Mouse (Mus musculus): ENCODE measurements around the gene Olfr270. TPM values are rescaled to one million over a fixed set of nuclear protein-coding genes. Genes with fewer than 3 reads are reported as not detected.

Gene Olfr270
- polyA plus RNA-seq, 1 experiment: not detected

DNA sequence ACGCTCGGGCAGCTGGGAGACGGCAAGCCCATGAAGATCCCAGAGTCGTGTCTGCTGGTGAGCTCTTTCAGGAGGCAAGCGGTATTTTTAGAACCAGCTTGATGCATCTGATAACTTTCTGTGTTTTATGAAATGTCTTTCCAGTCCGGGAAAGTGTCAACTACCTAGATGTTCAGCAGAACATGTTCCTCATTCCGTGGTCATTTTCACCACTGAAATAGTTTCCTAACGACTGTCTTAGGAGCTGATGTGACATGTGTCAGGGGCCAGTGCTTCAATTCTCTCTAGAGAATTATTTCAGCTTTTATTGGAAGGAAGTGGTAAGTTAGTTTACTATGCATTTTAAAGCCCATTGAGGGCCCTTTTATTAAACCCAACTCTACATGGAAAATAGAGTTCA is 35.8 kb downstream of the Olfr270 start:
- TF ChIP-seq POLR2A (IDR thresholded peaks at IDR 0.05; ENCODE audit: insufficient read depth, low read length) (no peak), CTCF (IDR thresholded peaks at IDR 0.05; ENCODE audit: low read depth, low read length) (no peak), EP300 (IDR thresholded peaks at IDR 0.05; ENCODE audit: insufficient read depth, low read depth, low read length) (no peak)
- no peaks in the 10 kb centered on the region for H3K27me3 ChIP-seq (ENCODE audit: control insufficient read depth, insufficient read depth, low read length, poor library complexity, severe bottlenecking)
- no peak overlapping the region for H3K9ac ChIP-seq (ENCODE audit: low read depth, poor library complexity, severe bottlenecking)

DNA sequence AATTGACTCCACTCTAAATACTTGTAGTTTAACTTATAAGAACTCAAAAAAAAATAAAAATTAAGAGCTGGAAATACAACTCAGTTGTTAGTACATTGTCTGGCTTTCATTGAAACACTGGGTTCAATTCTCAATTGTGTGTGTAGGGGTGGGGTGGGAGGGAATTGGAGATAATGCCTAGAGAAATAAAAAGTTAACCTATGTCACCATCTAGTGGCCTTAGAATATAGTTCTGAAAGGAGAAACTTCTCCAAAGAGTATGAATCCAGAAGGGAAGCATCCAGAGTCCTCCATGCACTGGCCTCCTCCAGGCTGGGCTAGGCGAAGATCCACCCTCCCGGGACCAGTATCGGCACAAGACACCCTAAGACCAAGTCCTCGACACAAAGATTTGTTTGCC is 44.8 kb downstream of the Olfr270 start:
- Histone ChIP-seq H3K27ac (ENCODE audit: insufficient read depth, low read length) (no peak overlapping the region), H3K36me3 (ENCODE audit: control insufficient read depth, insufficient read depth, low read length, poor library complexity, severe bottlenecking) (no peaks in the 10 kb centered on the region)
- TF ChIP-seq CTCF (IDR thresholded peaks at IDR 0.05; ENCODE audit: low read depth, low read length) (no peak), POLR2A (IDR thresholded peaks at IDR 0.05; ENCODE audit: insufficient read depth, low read length) (no peak), EP300 (IDR thresholded peaks at IDR 0.05; ENCODE audit: insufficient read depth, low read depth, low read length) (no peak)

More for the DNA sequence above, 35.8 kb downstream of the Olfr270 start:
- Histone ChIP-seq H3K9me3 (replicated peaks; ENCODE audit: control insufficient read depth, insufficient read depth, low read length, poor library complexity, severe bottlenecking) (no peaks in the 10 kb centered on the region), H3K4me3 (ENCODE audit: low read depth, low read length) (no peak overlapping the region), H3K27ac (ENCODE audit: insufficient read depth, low read length) (no peak overlapping the region), H3K4me1 (ENCODE audit: control insufficient read depth, insufficient read depth, low read length) (no peaks in the 10 kb centered on the region), H3K36me3 (ENCODE audit: control insufficient read depth, insufficient read depth, low read length, poor library complexity, severe bottlenecking) (no peaks in the 10 kb centered on the region)

DNA sequence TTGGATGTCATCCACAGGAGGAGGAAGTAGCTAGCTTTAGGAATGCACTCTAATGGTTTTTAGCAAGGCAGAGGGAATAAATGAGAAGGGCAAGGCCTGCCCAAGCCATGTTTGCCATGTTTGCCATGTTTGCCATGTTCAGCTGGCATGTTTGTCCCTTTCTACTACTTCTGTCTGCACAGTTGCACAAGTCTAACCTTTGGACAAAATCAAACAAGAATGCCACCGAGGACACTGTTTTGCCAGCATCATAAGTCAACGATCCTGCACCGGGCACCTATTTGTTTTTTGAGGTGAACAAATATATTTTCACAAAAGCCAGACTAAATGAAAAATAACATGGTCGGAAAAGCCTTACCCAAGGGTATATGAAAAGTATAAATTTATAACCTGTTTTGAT is 45.5 kb downstream of the Olfr270 start:
- no peak for TF ChIP-seq EP300 (IDR thresholded peaks at IDR 0.05; ENCODE audit: insufficient read depth, low read depth, low read length)
- TF ChIP-seq POLR2A (IDR thresholded peaks at IDR 0.05; ENCODE audit: insufficient read depth, low read length): no peak
- TF ChIP-seq CTCF (IDR thresholded peaks at IDR 0.05; ENCODE audit: low read depth, low read length): no peak
- H3K27me3 ChIP-seq (ENCODE audit: control insufficient read depth, insufficient read depth, low read length, poor library complexity, severe bottlenecking): no peaks in the 10 kb centered on the region
- no peak overlapping the region for H3K9ac ChIP-seq (ENCODE audit: low read depth, poor library complexity, severe bottlenecking)
- H3K27ac ChIP-seq (ENCODE audit: insufficient read depth, low read length): no peak overlapping the region
- H3K4me3 ChIP-seq (ENCODE audit: low read depth, low read length): no peak overlapping the region
- no peaks in the 10 kb centered on the region for H3K36me3 ChIP-seq (ENCODE audit: control insufficient read depth, insufficient read depth, low read length, poor library complexity, severe bottlenecking)
- peaks cover 3% of the 10 kb centered on the region; the same call in 1 of the 2 replicates for H3K9me3 ChIP-seq (replicated peaks; ENCODE audit: control insufficient read depth, insufficient read depth, low read length, poor library complexity, severe bottlenecking)
- no peaks in the 10 kb centered on the region for H3K4me1 ChIP-seq (ENCODE audit: control insufficient read depth, insufficient read depth, low read length)

More for the DNA sequence above, 44.8 kb downstream of the Olfr270 start:
- H3K27me3 ChIP-seq (ENCODE audit: control insufficient read depth, insufficient read depth, low read length, poor library complexity, severe bottlenecking): no peaks in the 10 kb centered on the region
- H3K9ac ChIP-seq (ENCODE audit: low read depth, poor library complexity, severe bottlenecking): no peak overlapping the region
- no peaks in the 10 kb centered on the region for H3K4me1 ChIP-seq (ENCODE audit: control insufficient read depth, insufficient read depth, low read length)
- no peak overlapping the region for H3K4me3 ChIP-seq (ENCODE audit: low read depth, low read length)
- peaks cover 3% of the 10 kb centered on the region; the same call in 1 of the 2 replicates for H3K9me3 ChIP-seq (replicated peaks; ENCODE audit: control insufficient read depth, insufficient read depth, low read length, poor library complexity, severe bottlenecking)

DNA sequence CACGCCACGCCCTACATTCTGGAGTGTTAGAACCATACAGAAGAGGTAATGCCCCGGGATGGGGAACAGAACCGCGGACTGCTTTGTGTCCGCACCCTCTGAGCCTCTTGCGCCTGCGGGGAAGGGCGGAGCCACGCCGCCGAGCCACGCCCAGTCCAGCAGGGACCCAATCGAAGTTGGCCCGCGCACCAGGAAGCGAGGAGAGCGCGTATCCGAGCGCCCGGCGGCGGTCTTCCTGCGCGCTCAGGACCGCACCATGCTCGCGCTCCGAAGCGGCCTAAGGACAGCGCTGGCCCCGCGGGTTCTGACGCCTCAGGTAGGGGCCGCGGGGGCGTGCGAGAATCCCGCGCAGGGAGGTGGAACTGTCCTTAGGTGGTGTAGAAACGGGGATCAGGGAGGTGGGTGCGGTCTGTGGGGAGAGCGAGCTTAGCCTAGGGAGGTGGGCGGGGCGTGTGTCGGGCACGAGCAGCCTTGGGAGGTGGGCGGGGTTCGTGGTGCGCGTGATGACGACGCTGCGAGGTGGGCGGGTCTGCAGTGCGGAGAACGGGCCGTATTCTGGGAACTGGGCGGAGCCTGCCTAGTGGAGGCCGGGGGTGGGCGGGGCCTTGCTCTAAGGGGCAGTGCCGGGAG is 47.5 kb downstream of the Olfr270 start, which contains the start of gene Nipsnap3b:
Nipsnap3b (plus strand) TSS at position 149 of the 630 bp plus-strand sequence.
- Histone ChIP-seq H3K27me3 (ENCODE audit: control insufficient read depth, insufficient read depth, low read length, poor library complexity, severe bottlenecking) (no peaks in the 10 kb centered on the region), H3K9me3 (replicated peaks; ENCODE audit: control insufficient read depth, insufficient read depth, low read length, poor library complexity, severe bottlenecking) (peaks cover 11% of the 10 kb centered on the region), H3K27ac (ENCODE audit: insufficient read depth, low read length) (no peak within 1 kb of the TSS), H3K4me1 (ENCODE audit: control insufficient read depth, insufficient read depth, low read length) (no peaks in the 10 kb centered on the region), H3K4me3 (ENCODE audit: low read depth, low read length) (peak within 1 kb of the TSS; percentile 87), H3K9ac (ENCODE audit: low read depth, poor library complexity, severe bottlenecking) (peak within 1 kb of the TSS; percentile 59), H3K36me3 (ENCODE audit: control insufficient read depth, insufficient read depth, low read length, poor library complexity, severe bottlenecking) (peaks cover 2% of the 10 kb centered on the region; the same call in 1 of the 2 replicates)
- TF ChIP-seq CTCF (IDR thresholded peaks at IDR 0.05; ENCODE audit: low read depth, low read length) (no peak), POLR2A (IDR thresholded peaks at IDR 0.05; ENCODE audit: insufficient read depth, low read length) (peak; percentile 65), EP300 (IDR thresholded peaks at IDR 0.05; ENCODE audit: insufficient read depth, low read depth, low read length) (peak; percentile 49; the same call in 1 of the 2 replicates)

DNA sequence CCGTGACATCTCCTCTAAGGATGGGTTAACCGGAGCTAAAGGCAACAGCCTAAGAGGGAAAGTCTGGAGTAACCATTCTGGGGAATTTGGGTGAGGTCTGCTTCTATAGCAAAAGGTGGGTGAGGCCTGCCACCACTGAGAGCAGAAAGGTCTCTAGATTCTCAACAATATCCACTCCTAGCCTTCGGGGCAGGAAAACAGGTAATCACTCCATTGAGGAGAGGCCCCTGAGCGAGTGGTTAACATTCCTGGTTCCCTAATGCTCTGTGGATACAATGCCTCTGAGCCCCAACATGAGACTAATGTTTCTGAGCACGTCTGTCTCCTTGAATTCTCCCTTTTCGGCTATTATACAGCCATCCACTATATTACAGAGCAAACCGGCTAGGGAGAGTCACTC is 50.1 kb downstream of the Olfr270 start:
- Histone ChIP-seq H3K27ac (ENCODE audit: insufficient read depth, low read length) (no peak overlapping the region), H3K4me1 (ENCODE audit: control insufficient read depth, insufficient read depth, low read length) (no peaks in the 10 kb centered on the region), H3K36me3 (ENCODE audit: control insufficient read depth, insufficient read depth, low read length, poor library complexity, severe bottlenecking) (peaks cover 11% of the 10 kb centered on the region), H3K4me3 (ENCODE audit: low read depth, low read length) (no peak overlapping the region), H3K27me3 (ENCODE audit: control insufficient read depth, insufficient read depth, low read length, poor library complexity, severe bottlenecking) (no peaks in the 10 kb centered on the region), H3K9ac (ENCODE audit: low read depth, poor library complexity, severe bottlenecking) (no peak overlapping the region), H3K9me3 (replicated peaks; ENCODE audit: control insufficient read depth, insufficient read depth, low read length, poor library complexity, severe bottlenecking) (peaks cover 13% of the 10 kb centered on the region)
- no peak for TF ChIP-seq CTCF (IDR thresholded peaks at IDR 0.05; ENCODE audit: low read depth, low read length)
- TF ChIP-seq POLR2A (IDR thresholded peaks at IDR 0.05; ENCODE audit: insufficient read depth, low read length): no peak
- TF ChIP-seq EP300 (IDR thresholded peaks at IDR 0.05; ENCODE audit: insufficient read depth, low read depth, low read length): 0 out of 2 replicates have a peak, but pooled peaks have one; percentile 22

DNA sequence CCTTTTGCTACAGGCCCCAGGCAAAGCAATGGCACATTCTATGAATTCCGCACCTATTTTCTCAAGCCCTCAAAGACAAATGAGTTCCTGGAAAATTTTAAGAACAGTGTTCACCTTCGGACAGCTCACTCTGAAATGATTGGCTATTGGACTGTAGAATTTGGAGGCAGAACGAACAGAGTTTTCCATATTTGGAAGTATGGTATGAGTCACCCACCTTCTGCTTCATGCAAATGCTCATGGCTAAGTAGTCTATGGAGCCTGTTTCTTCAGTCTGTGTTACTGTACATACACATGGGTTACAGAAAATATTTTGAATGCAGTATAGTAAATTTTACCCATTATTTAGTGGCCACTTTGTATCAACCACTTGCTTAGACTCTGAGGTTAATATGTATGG is 50.7 kb downstream of the Olfr270 start:
- Histone ChIP-seq H3K27me3 (ENCODE audit: control insufficient read depth, insufficient read depth, low read length, poor library complexity, severe bottlenecking) (no peaks in the 10 kb centered on the region), H3K9me3 (replicated peaks; ENCODE audit: control insufficient read depth, insufficient read depth, low read length, poor library complexity, severe bottlenecking) (peaks cover 11% of the 10 kb centered on the region), H3K9ac (ENCODE audit: low read depth, poor library complexity, severe bottlenecking) (no peak overlapping the region), H3K4me3 (ENCODE audit: low read depth, low read length) (no peak overlapping the region), H3K27ac (ENCODE audit: insufficient read depth, low read length) (no peak overlapping the region), H3K36me3 (ENCODE audit: control insufficient read depth, insufficient read depth, low read length, poor library complexity, severe bottlenecking) (peaks cover 11% of the 10 kb centered on the region), H3K4me1 (ENCODE audit: control insufficient read depth, insufficient read depth, low read length) (no peaks in the 10 kb centered on the region)
- TF ChIP-seq CTCF (IDR thresholded peaks at IDR 0.05; ENCODE audit: low read depth, low read length) (no peak), POLR2A (IDR thresholded peaks at IDR 0.05; ENCODE audit: insufficient read depth, low read length) (no peak), EP300 (IDR thresholded peaks at IDR 0.05; ENCODE audit: insufficient read depth, low read depth, low read length) (no peak)

All from ES-Bruce4 (cell line).